Mouse (Mus musculus): Measurements from ENCODE around the gene Taf9b. TPM values are rescaled to one million over a fixed set of nuclear protein-coding genes. Genes with fewer than 3 reads are reported as not detected.

Taf9b gene
- total and polyA plus RNA-seq, 3 experiments, result 1.9 to 2.5 TPM; not detected in 1

- no peaks in the 10 kb centered on the region for H3K9me3 ChIP-seq (replicated peaks; ENCODE audit: insufficient read depth, low read length)
- no peaks in the 10 kb centered on the region for H3K79me2 ChIP-seq (ENCODE audit: control insufficient read depth, insufficient read depth, low read length, poor library complexity)
- H3K4me3 ChIP-seq (ENCODE audit: control insufficient read depth in 1 of 2, insufficient read depth in 1 of 2, low read depth in 2 of 2, low read length in 2 of 2), result peak overlapping the region; percentile 58 to 83
- DNase-seq (ENCODE audit: low read depth, low spot score), result peak; percentile 78
- H3K36me3 ChIP-seq (ENCODE audit: control insufficient read depth in 1 of 2, insufficient read depth in 2 of 2, low read length in 2 of 2), result no peaks in the 10 kb centered on the region; a peak in 1 of 4 replicates
- no peaks in the 10 kb centered on the region for H3K27me3 ChIP-seq (ENCODE audit: control insufficient read depth in 1 of 2, insufficient read depth in 2 of 2, low read length in 2 of 2)
- TF ChIP-seq POLR2A (IDR thresholded peaks at IDR 0.05; ENCODE audit: control insufficient read depth in 1 of 2, insufficient read depth in 1 of 2, low read depth in 1 of 2, low read length in 2 of 2, poor library complexity in 1 of 2), result peak; percentile 53 to 59; a peak in 2 of 4 replicates
- TF ChIP-seq ETS1 (IDR thresholded peaks at IDR 0.05; ENCODE audit: low read depth, low read length), result no peak
- TF ChIP-seq RCOR1 (IDR thresholded peaks at IDR 0.05; ENCODE audit: low read depth, low read length), result no peak
- peak; percentile 38; the same call in 1 of the 2 replicates for TF ChIP-seq NELFE (IDR thresholded peaks at IDR 0.05; ENCODE audit: low read depth, low read length)
- peak; percentile 75 for TF ChIP-seq SIN3A (IDR thresholded peaks at IDR 0.05; ENCODE audit: low read length)
- no peak for TF ChIP-seq MEF2A (IDR thresholded peaks at IDR 0.05; ENCODE audit: extremely low read depth, insufficient replicate concordance, low read depth, low read length, poor library complexity, severe bottlenecking)
- no peak for TF ChIP-seq SMC3 (IDR thresholded peaks at IDR 0.05; ENCODE audit: low read depth, low read length)
- 0 out of 2 replicates have a peak, but pooled peaks have one; percentile 33 for TF ChIP-seq HCFC1 (IDR thresholded peaks at IDR 0.05; ENCODE audit: low read depth, low read length)
- 0 out of 2 replicates have a peak, but pooled peaks have one; percentile 43 for TF ChIP-seq TCF12 (IDR thresholded peaks at IDR 0.05; ENCODE audit: low read depth, low read length)
- no peak for TF ChIP-seq RAD21 (IDR thresholded peaks at IDR 0.05; ENCODE audit: low read depth, low read length)
- TF ChIP-seq ZMIZ1 (IDR thresholded peaks at IDR 0.05; ENCODE audit: low read depth, low read length), result peak; percentile 58; the same call in 1 of the 2 replicates
- TF ChIP-seq E2F4 (IDR thresholded peaks at IDR 0.05; ENCODE audit: borderline replicate concordance, low read depth, low read length), result no peak
- 0 out of 2 replicates have a peak overlapping the region, but pooled peaks have one; percentile 20 for H3K27ac ChIP-seq (ENCODE audit: control insufficient read depth, low read depth, low read length)
- H3K4me1 ChIP-seq (ENCODE audit: control insufficient read depth in 1 of 2, insufficient read depth in 2 of 2, low read length in 2 of 2), result no peaks in the 10 kb centered on the region
- peak overlapping the region; percentile 79 for H3K9ac ChIP-seq (ENCODE audit: control insufficient read depth, low read depth, low read length, poor library complexity, severe bottlenecking)
Observed at GRCm38 (mm10) chrX:106219171-106220032, 1.6 kb downstream of the Taf9b start.

- Histone ChIP-seq H3K79me2 (ENCODE audit: control insufficient read depth, insufficient read depth, low read length, poor library complexity) (no peaks in the 10 kb centered on the region), H3K27ac (ENCODE audit: control insufficient read depth, low read depth, low read length) (no peak overlapping the region)
- TF ChIP-seq SIN3A (IDR thresholded peaks at IDR 0.05; ENCODE audit: low read length) (no peak), JUND (IDR thresholded peaks at IDR 0.05; ENCODE audit: low read depth, low read length) (no peak), MAFK (IDR thresholded peaks at IDR 0.05; ENCODE audit: borderline replicate concordance, low read depth, low read length) (peak; percentile 78; the same call in 1 of the 2 replicates), TAL1 (IDR thresholded peaks at IDR 0.05; ENCODE audit: low read length) (no peak)
Observed at GRCm38 (mm10) chrX:106209100-106209499, 11.9 kb downstream of the Taf9b start.

More at GRCm38 (mm10) chrX:106209100-106209499, 11.9 kb downstream of the Taf9b start:
- DNase-seq (ENCODE audit: low read depth, low spot score), result no peak
- Histone ChIP-seq H3K4me3 (ENCODE audit: control insufficient read depth in 1 of 2, insufficient read depth in 1 of 2, low read depth in 2 of 2, low read length in 2 of 2) (no peak overlapping the region), H3K27me3 (ENCODE audit: control insufficient read depth in 1 of 2, insufficient read depth in 2 of 2, low read length in 2 of 2) (no peaks in the 10 kb centered on the region), H3K36me3 (ENCODE audit: control insufficient read depth in 1 of 2, insufficient read depth in 2 of 2, low read length in 2 of 2) (no peaks in the 10 kb centered on the region; a peak in 1 of 4 replicates), H3K9me3 (replicated peaks; ENCODE audit: insufficient read depth, low read length) (no peaks in the 10 kb centered on the region), H3K4me1 (ENCODE audit: control insufficient read depth in 1 of 2, insufficient read depth in 2 of 2, low read length in 2 of 2) (no peaks in the 10 kb centered on the region), H3K9ac (ENCODE audit: control insufficient read depth, low read depth, low read length, poor library complexity, severe bottlenecking) (no peak overlapping the region)

All from MEL (cell line).